ENCODE assay signal across 8 mouse cellular contexts in the genomic region with DNA sequence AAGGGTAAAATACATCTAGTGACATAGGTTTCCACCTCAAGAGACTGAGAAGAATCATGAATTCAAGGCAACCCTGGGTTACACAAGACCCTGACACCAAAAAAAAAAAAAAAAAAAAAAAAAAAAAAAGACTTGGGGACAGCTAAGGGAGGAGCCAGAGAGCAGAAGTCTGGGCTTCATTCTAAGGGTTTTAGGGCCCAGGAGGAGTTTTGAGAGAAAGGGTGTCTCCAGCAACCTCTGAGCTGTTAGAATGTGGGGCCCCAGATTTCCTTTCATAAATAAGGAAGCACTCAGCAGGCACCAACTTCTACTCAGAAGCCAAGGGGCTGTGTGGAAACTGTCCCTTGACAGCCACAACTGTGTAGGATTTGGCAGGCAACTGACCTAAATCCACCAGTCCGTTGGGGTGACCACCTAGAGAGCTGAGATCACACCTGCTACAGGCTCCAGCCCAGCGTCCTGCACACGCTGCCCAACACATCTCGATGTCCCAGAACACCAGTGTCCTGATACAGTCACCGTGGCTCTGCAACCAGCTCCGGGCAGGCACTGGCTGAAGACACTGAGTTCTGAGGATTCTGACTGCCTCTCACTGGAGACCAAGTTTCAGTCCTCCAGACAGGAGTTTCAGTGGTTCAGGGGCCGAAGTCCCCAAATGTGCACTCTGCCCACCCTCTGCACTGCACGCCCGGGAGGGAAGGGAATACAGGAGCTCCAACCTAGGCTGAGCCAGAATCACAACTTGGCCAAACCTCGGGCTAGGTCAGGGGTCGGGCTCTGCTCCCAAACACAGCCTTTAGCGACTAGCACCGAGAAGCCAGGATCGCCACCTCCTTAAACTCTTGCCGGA. TPM values are rescaled to one million over a fixed set of nuclear protein-coding genes. Genes with fewer than 3 reads are reported as not detected.
DNase-seq lines count a peak whose midpoint lies in the region; ATAC-seq and TF ChIP-seq lines count a peak whose summit lies in the region.

No protein-coding gene starts in this region.

- H3K4me2 ChIP-seq in heart, embryonic 16.5 days (ENCODE audit: low read depth, low read length): peak overlapping the region; percentile 76

- ATAC-seq in heart, embryonic 16.5 days (replicated peaks; ENCODE audit: extremely low read depth, insufficient read depth, low FRiP score): peak; percentile 1; the same call in 1 of the 2 replicates
- ATAC-seq in inflammation-experienced regulatory T-cells, adult 6 months: no peak

- peak overlapping the region; percentile 96 for H3K9ac ChIP-seq in heart, embryonic 16.5 days (ENCODE audit: low read length)

- no peaks in the 10 kb centered on the region for H3K9me3 ChIP-seq in heart, embryonic 16.5 days (replicated peaks; ENCODE audit: control insufficient read depth, low read length)
- no peaks in the 10 kb centered on the region for H3K9me3 ChIP-seq in midbrain, embryonic 10.5 days (replicated peaks)

- TF ChIP-seq CTCF in thymus, adult 2 months (IDR thresholded peaks at IDR 0.05; ENCODE audit: borderline replicate concordance, control insufficient read depth, extremely low read depth, insufficient read depth, low read length, poor library complexity): no peak

- peak overlapping the region; percentile 98 for H3K4me3 ChIP-seq in thymus, adult 2 months (ENCODE audit: control insufficient read depth, insufficient read depth, low read length)
- H3K4me3 ChIP-seq in brown adipose tissue, adult 24 weeks (ENCODE audit: insufficient read depth, low read depth, low read length): peak overlapping the region; percentile 87
- H3K4me3 ChIP-seq in heart, embryonic 16.5 days (ENCODE audit: low read length): peak overlapping the region; percentile 92
- peak overlapping the region; percentile 91 for H3K4me3 ChIP-seq in midbrain, embryonic 10.5 days

- no peak for TF ChIP-seq POLR2A in thymus, adult 2 months (IDR thresholded peaks at IDR 0.05; ENCODE audit: control insufficient read depth, extremely low read depth, insufficient read depth, low read length, poor library complexity)

- no peaks in the 10 kb centered on the region for H3K36me3 ChIP-seq in thymus, adult 2 months (ENCODE audit: control insufficient read depth, insufficient read depth, low read length)
- H3K36me3 ChIP-seq in heart, embryonic 16.5 days (ENCODE audit: control insufficient read depth, insufficient read depth): no peaks in the 10 kb centered on the region
- no peaks in the 10 kb centered on the region for H3K36me3 ChIP-seq in midbrain, embryonic 10.5 days

- no peak for DNase-seq in thymus, adult 2 months
- no peak for DNase-seq in thymus, postnatal 10 days (ENCODE audit: low spot score in 2 of 2)
- DNase-seq in kidney, postnatal 36 days: peak; percentile 77 to 81
- DNase-seq in midbrain, embryonic 10.5 days (ENCODE audit: low spot score): no peak
- no peak for DNase-seq in layer of hippocampus, adult 9-11 months

- under 1% methylated on average over 15 of the region's 15 CpGs for WGBS in thymus, adult 2 months
- 0% methylated on average over 15 of the region's 15 CpGs for WGBS in heart, embryonic 16.5 days
- WGBS in midbrain, embryonic 10.5 days: 1% methylated on average over 15 of the region's 15 CpGs

- peaks cover 35% of the 10 kb centered on the region for H3K4me1 ChIP-seq in thymus, adult 2 months (replicated peaks; ENCODE audit: control insufficient read depth, insufficient read depth, low read length)
- peaks cover 22% of the 10 kb centered on the region for H3K4me1 ChIP-seq in brown adipose tissue, adult 24 weeks (ENCODE audit: control insufficient read depth, insufficient read depth, insufficient read length, low read length)
- H3K4me1 ChIP-seq in heart, embryonic 16.5 days (ENCODE audit: control insufficient read depth, insufficient read depth, low read length): peaks cover 34% of the 10 kb centered on the region
- H3K4me1 ChIP-seq in midbrain, embryonic 10.5 days: peaks cover 56% of the 10 kb centered on the region

- H3K27me3 ChIP-seq in thymus, adult 2 months (ENCODE audit: control insufficient read depth, insufficient read depth, low read length): no peaks in the 10 kb centered on the region
- no peaks in the 10 kb centered on the region for H3K27me3 ChIP-seq in heart, embryonic 16.5 days (ENCODE audit: control insufficient read depth, insufficient read depth, low read length)
- peaks cover 18% of the 10 kb centered on the region for H3K27me3 ChIP-seq in midbrain, embryonic 10.5 days (ENCODE audit: low read depth, poor library complexity, severe bottlenecking)

- H3K27ac ChIP-seq in thymus, adult 2 months (ENCODE audit: control insufficient read depth, insufficient read depth, low read length): peak overlapping the region; percentile 36
- H3K27ac ChIP-seq in brown adipose tissue, adult 24 weeks (replicated peaks; ENCODE audit: low read depth, low read length): peak overlapping the region; percentile 81
- peak overlapping the region; percentile 93 for H3K27ac ChIP-seq in heart, embryonic 16.5 days (ENCODE audit: low read length)
- peak overlapping the region; percentile 96 for H3K27ac ChIP-seq in midbrain, embryonic 10.5 days (replicated peaks)

RNA-seq across cellular contexts. Expression of a gene that starts 0.9 kb away (rescaled TPM):
- polyA plus RNA-seq in thymus, adult 2 months (2012; rRNA removed): 86.4 and 87.4 TPM in 2 replicates
- polyA plus RNA-seq in brown adipose tissue, adult 24 weeks (2012; ENCODE audit: insufficient read depth, insufficient read length, missing spikeins): 27.1 and 43.2 TPM in 2 replicates
- 44.4 and 46.1 TPM in 2 replicates for polyA plus RNA-seq in heart, embryonic 16.5 days (2015; fragmentation: Nextera tagmentation; extraction: Ambion mirVana)
- 90.6 and 101 TPM in 2 replicates for polyA plus RNA-seq in midbrain, embryonic 10.5 days (2016; fragmentation: Nextera tagmentation; extraction: Ambion mirVana)
- 10 to 100 TPM; 52.1 to 82.3 (median 65.1) TPM for polyA plus RNA-seq in inflammation-experienced regulatory T-cells, adult 6 months (2017; shearing (Covaris generic))

RNA-seq across cellular contexts. Expression of a gene that starts 47.9 kb away (rescaled TPM):
- 7.3 and 7.8 TPM in 2 replicates for polyA plus RNA-seq in thymus, adult 2 months (2012; rRNA removed)
- polyA plus RNA-seq in brown adipose tissue, adult 24 weeks (2012; ENCODE audit: insufficient read depth, insufficient read length, missing spikeins): 532 and 638 TPM in 2 replicates
- 35.8 and 40.3 TPM in 2 replicates for polyA plus RNA-seq in heart, embryonic 16.5 days (2015; fragmentation: Nextera tagmentation; extraction: Ambion mirVana)
- 45.4 and 46.5 TPM in 2 replicates for polyA plus RNA-seq in midbrain, embryonic 10.5 days (2016; fragmentation: Nextera tagmentation; extraction: Ambion mirVana)
- 1 to 10 TPM; 8.0 to 9.7 (median 8.3) TPM for polyA plus RNA-seq in inflammation-experienced regulatory T-cells, adult 6 months (2017; shearing (Covaris generic))

Comparison
In these comparisons a context has a peak if more than half of its experiments do, and no peak if none do; other contexts are left out.
1. DNase-seq: peak in kidney, postnatal 36 days (2 of 2); none in thymus, adult 2 months (single experiment), thymus, postnatal 10 days (0 of 2), midbrain, embryonic 10.5 days (single experiment) and layer of hippocampus, adult 9-11 months (single experiment).
2. H3K27ac ChIP-seq: peak in every context shown above with its lines; median percentile 96 in midbrain, embryonic 10.5 days; 93 in heart, embryonic 16.5 days; 81 in brown adipose tissue, adult 24 weeks; 36 in thymus, adult 2 months.
3. RNA of a gene that starts 47.9 kb away (polyA plus RNA-seq): 532 to 638 TPM in brown adipose tissue, adult 24 weeks; 45.4 to 46.5 TPM in midbrain, embryonic 10.5 days, 35.8 to 40.3 TPM in heart, embryonic 16.5 days, 8.0 to 9.7 TPM in inflammation-experienced regulatory T-cells, adult 6 months and 7.3 to 7.8 TPM in thymus, adult 2 months; every median in the first group is over 10 times any median in the second.
4. Peak in every context shown above with its lines, with median percentiles within 50 percentile points of each other: H3K4me3 ChIP-seq.